In genomic region chr9:48515332-48515731, GRCm38 (mm10) we compare ENCODE assay signal across 12 mouse cellular contexts. TPM values are rescaled to one million over a fixed set of nuclear protein-coding genes. Genes with fewer than 3 reads are reported as not detected.
DNase-seq lines count a peak whose midpoint lies in the region; ATAC-seq lines count a peak whose summit lies in the region.
"Had no signal": no experiment of that assay in that cellular context is flagged by ENCODE, and none has a peak within 500 bp of the region (broad histone marks: within the 10 kb centered on the region; RNA-seq: fewer than 3 reads in every experiment).

No protein-coding gene starts in this region.

- no peak overlapping the region for H3K4me2 ChIP-seq in midbrain, embryonic 11.5 days
- H3K4me2 ChIP-seq in midbrain, embryonic 16.5 days (ENCODE audit: low read length), result no peak overlapping the region
- H3K4me2 ChIP-seq in heart, embryonic 13.5 days, result peak overlapping the region; percentile 25
- H3K4me2 ChIP-seq: kidney, embryonic 15.5 days; midbrain, embryonic 15.5 days had no signal

- peak; percentile 49 to 50 for DNase-seq in cerebellum, postnatal 14 days
- no peak for DNase-seq in cerebellum, adult 9-10 months
- DNase-seq in midbrain, embryonic 11.5 days (ENCODE audit: low spot score, missing footprints), result peak; percentile 41
- peak; percentile 42 to 58 for DNase-seq in natural killer cell, adult 2 months (ENCODE audit: low spot score in 2 of 2)
- DNase-seq in layer of hippocampus, postnatal 10 days (ENCODE audit: low spot score in 2 of 2), result no peak
- DNase-seq in gastrocnemius, postnatal 10 days, result no peak

- no peaks in the 10 kb centered on the region for H3K4me1 ChIP-seq in midbrain, embryonic 11.5 days (ENCODE audit: control insufficient read depth, insufficient read depth, low read length)
- peaks cover 5% of the 10 kb centered on the region for H3K4me1 ChIP-seq in midbrain, embryonic 16.5 days (ENCODE audit: control insufficient read depth, insufficient read depth, low read length)
- peaks cover 23% of the 10 kb centered on the region for H3K4me1 ChIP-seq in heart, embryonic 13.5 days
- H3K4me1 ChIP-seq: kidney, embryonic 15.5 days had no signal

- H3K9me3 ChIP-seq in midbrain, embryonic 11.5 days (ENCODE audit: control insufficient read depth, low read length), result no peaks in the 10 kb centered on the region
- H3K9me3 ChIP-seq in midbrain, embryonic 16.5 days (replicated peaks; ENCODE audit: control insufficient read depth, low read length, poor library complexity, severe bottlenecking), result no peaks in the 10 kb centered on the region
- no peaks in the 10 kb centered on the region for H3K9me3 ChIP-seq in heart, embryonic 13.5 days
- H3K9me3 ChIP-seq: kidney, embryonic 15.5 days; midbrain, embryonic 15.5 days had no signal

- H3K27ac ChIP-seq in midbrain, embryonic 11.5 days (ENCODE audit: low read depth, low read length), result no peak overlapping the region
- no peak overlapping the region for H3K27ac ChIP-seq in midbrain, embryonic 16.5 days (ENCODE audit: low read length)
- H3K27ac ChIP-seq in heart, embryonic 13.5 days (replicated peaks), result peak overlapping the region; percentile 87
- H3K27ac ChIP-seq: kidney, embryonic 15.5 days; liver, embryonic 14.5 days; midbrain, embryonic 15.5 days had no signal

- H3K9ac ChIP-seq in midbrain, embryonic 11.5 days (ENCODE audit: low read length), result no peak overlapping the region
- H3K9ac ChIP-seq in midbrain, embryonic 16.5 days (ENCODE audit: low read depth, low read length), result no peak overlapping the region
- H3K9ac ChIP-seq in heart, embryonic 13.5 days, result no peak overlapping the region
- H3K9ac ChIP-seq: kidney, embryonic 15.5 days; liver, embryonic 14.5 days; midbrain, embryonic 15.5 days had no signal

- no peaks in the 10 kb centered on the region for H3K27me3 ChIP-seq in midbrain, embryonic 11.5 days (ENCODE audit: control insufficient read depth, insufficient read depth, low read length)
- H3K27me3 ChIP-seq in midbrain, embryonic 16.5 days (ENCODE audit: control insufficient read depth, insufficient read depth, low read depth, low read length), result no peaks in the 10 kb centered on the region
- H3K27me3 ChIP-seq in heart, embryonic 13.5 days (replicated peaks), result peaks cover 18% of the 10 kb centered on the region; the same call in 1 of the 2 replicates
- H3K27me3 ChIP-seq: midbrain, embryonic 15.5 days had no signal

- H3K4me3 ChIP-seq in midbrain, embryonic 11.5 days (ENCODE audit: low read depth, low read length), result no peak overlapping the region
- no peak overlapping the region for H3K4me3 ChIP-seq in midbrain, embryonic 16.5 days (ENCODE audit: low read depth, low read length)
- no peak overlapping the region for H3K4me3 ChIP-seq in heart, embryonic 13.5 days
- H3K4me3 ChIP-seq: kidney, embryonic 15.5 days; midbrain, embryonic 15.5 days had no signal

- no peak for ATAC-seq in midbrain, embryonic 11.5 days (ENCODE audit: low FRiP score)
- ATAC-seq in midbrain, embryonic 16.5 days, result no peak
- ATAC-seq in heart, embryonic 13.5 days (ENCODE audit: extremely low read depth, insufficient number of reproducible peaks, low FRiP score, low TSS enrichment), result peak; percentile 51; the same call in 1 of the 2 replicates
- ATAC-seq: forebrain, embryonic 16.5 days; midbrain, embryonic 15.5 days had no signal

- WGBS in midbrain, embryonic 11.5 days, result 90% methylated on average over 1 of the region's 1 CpGs
- WGBS in midbrain, embryonic 16.5 days, result 57% methylated on average over 1 of the region's 1 CpGs
- WGBS in heart, embryonic 13.5 days, result 11% methylated on average over 1 of the region's 1 CpGs

- no peaks in the 10 kb centered on the region for H3K36me3 ChIP-seq in midbrain, embryonic 11.5 days (ENCODE audit: control insufficient read depth, insufficient read depth, low read length)
- no peaks in the 10 kb centered on the region for H3K36me3 ChIP-seq in midbrain, embryonic 16.5 days (ENCODE audit: control insufficient read depth, insufficient read depth, low read length)
- no peaks in the 10 kb centered on the region for H3K36me3 ChIP-seq in heart, embryonic 13.5 days
- H3K36me3 ChIP-seq: kidney, embryonic 15.5 days; midbrain, embryonic 15.5 days had no signal

RNA-seq across cellular contexts. Expression of gene Gm5617, which starts 20.1 kb away (rescaled TPM):
- polyA plus RNA-seq in midbrain, embryonic 11.5 days (2014; fragmentation: Nextera tagmentation; extraction: Ambion mirVana), result 40.1 and 40.6 TPM in 2 replicates
- polyA plus RNA-seq in midbrain, embryonic 16.5 days (2015; fragmentation: Nextera tagmentation; extraction: Ambion mirVana), result 21.0 and 21.5 TPM in 2 replicates
- 27.4 and 29.4 TPM in 2 replicates for polyA plus RNA-seq in heart, embryonic 13.5 days (2015; fragmentation: Nextera tagmentation; extraction: Ambion mirVana)
- 10 to 100 TPM in 1 of 2 experiments, 1 to 10 TPM in 1; 9.8 to 11.5 TPM for total RNA-seq in layer of hippocampus, postnatal 10 days (2021)
- 10 to 100 TPM; 12.9 to 14.1 TPM for total RNA-seq in gastrocnemius, postnatal 10 days (2021)

RNA-seq across cellular contexts. Expression of gene Rbm7, which starts 20.2 kb away (rescaled TPM):
- 123 and 126 TPM in 2 replicates for polyA plus RNA-seq in midbrain, embryonic 11.5 days (2014; fragmentation: Nextera tagmentation; extraction: Ambion mirVana)
- 73.8 and 82.6 TPM in 2 replicates for polyA plus RNA-seq in midbrain, embryonic 16.5 days (2015; fragmentation: Nextera tagmentation; extraction: Ambion mirVana)
- polyA plus RNA-seq in heart, embryonic 13.5 days (2015; fragmentation: Nextera tagmentation; extraction: Ambion mirVana), result 80.1 and 86.7 TPM in 2 replicates
- total RNA-seq in layer of hippocampus, postnatal 10 days (2021), result 10 to 100 TPM; 37.4 to 39.3 TPM
- total RNA-seq in gastrocnemius, postnatal 10 days (2021), result 10 to 100 TPM; 20.9 to 24.2 TPM

RNA-seq across cellular contexts. Expression of gene Rexo2, which starts 34.9 kb away (rescaled TPM):
- 72.0 and 79.6 TPM in 2 replicates for polyA plus RNA-seq in midbrain, embryonic 11.5 days (2014; fragmentation: Nextera tagmentation; extraction: Ambion mirVana)
- 119 and 120 TPM in 2 replicates for polyA plus RNA-seq in midbrain, embryonic 16.5 days (2015; fragmentation: Nextera tagmentation; extraction: Ambion mirVana)
- 92.2 and 95.7 TPM in 2 replicates for polyA plus RNA-seq in heart, embryonic 13.5 days (2015; fragmentation: Nextera tagmentation; extraction: Ambion mirVana)
- 100 to 1,000 TPM in 1 of 2 experiments, 10 to 100 TPM in 1; 97.1 to 103 TPM for total RNA-seq in layer of hippocampus, postnatal 10 days (2021)
- 10 to 100 TPM; 57.9 to 62.4 TPM for total RNA-seq in gastrocnemius, postnatal 10 days (2021)

Comparison
In these comparisons a context has a peak if more than half of its experiments do, and no peak if none do; other contexts are left out.
1. DNase-seq: peak in cerebellum, postnatal 14 days (2 of 2), midbrain, embryonic 11.5 days (single experiment) and natural killer cell, adult 2 months (2 of 2); none in cerebellum, adult 9-10 months (single experiment), layer of hippocampus, postnatal 10 days (0 of 2) and gastrocnemius, postnatal 10 days (single experiment).